Mouse (Mus musculus) liver, embryonic 16.5 days (tissue): ENCODE measurements around the gene Gpatch3. TPM values are rescaled to one million over a fixed set of nuclear protein-coding genes. Genes with fewer than 3 reads are reported as not detected.
A peak's percentile ranks its signal among the peaks of the same experiment; 100 is the strongest.

Experiments
- ATAC-seq: fragments of 200-750 bp; cut with Nextera tagmentation; 2 replicates; pipeline ENCODE4 v1.8.0; 2017; ENCODE audit warnings: low read depth, mild to moderate bottlenecking, moderate number of reproducible peaks, moderate library complexity
- H3K27ac ChIP-seq: fragments of 300-500 bp; sonication (generic); 2 replicates; pipeline ENCODE4 v1.5.1; 2014; ENCODE audit warnings: mild to moderate bottlenecking, low read length
- H3K27me3 ChIP-seq: fragments of 300-500 bp; sonication (generic); 2 replicates; pipeline ENCODE4 v1.6.1; 2014; ENCODE audit warnings: low read depth, low read length, mixed read lengths; ENCODE audit not compliant: control insufficient read depth, insufficient read depth
- H3K36me3 ChIP-seq: fragments of 300-500 bp; sonication (generic); 2 replicates; pipeline ENCODE4 v1.6.1; 2014; ENCODE audit warnings: mild to moderate bottlenecking; ENCODE audit not compliant: control insufficient read depth, insufficient read depth
- H3K4me1 ChIP-seq: fragments of 300-500 bp; sonication (generic); 2 replicates; pipeline ENCODE4 v1.6.1; 2014; ENCODE audit warnings: low read depth, low read length, mixed read lengths; ENCODE audit not compliant: control insufficient read depth
- H3K4me2 ChIP-seq: fragments of 300-500 bp; sonication (generic); 2 replicates; pipeline ENCODE4 v1.6.1; 2014; ENCODE audit warnings: low read depth, low read length, mixed read lengths
- H3K4me3 ChIP-seq: fragments of 300-500 bp; sonication (generic); 2 replicates; pipeline ENCODE4 v1.5.1; 2014; ENCODE audit warnings: low read depth, mild to moderate bottlenecking, low read length
- H3K9ac ChIP-seq: fragments of 300-500 bp; sonication (generic); 2 replicates; pipeline ENCODE4 v1.6.1; 2014; ENCODE audit warnings: low read depth, low read length
- H3K9me3 ChIP-seq: fragments of 300-500 bp; sonication (generic); replicated peaks from 2 replicates; pipeline ENCODE4 v1.6.1; 2016; ENCODE audit warnings: low read length; ENCODE audit not compliant: control insufficient read depth
- WGBS: fragments of 180-500 bp; shearing (Covaris S2); extraction: QIAGEN DNeasy Blood & Tissue Kit; methylation state at CpG from one replicate; pipeline ENCODE4 v1.1.7; 2014; ENCODE audit not compliant: insufficient replicate concordance; 5-methylcytosine and 5-hydroxymethylcytosine counted together
- polyA plus RNA-seq: library from polyadenylated mRNA; unstranded; fragments of >200 nt; fragmentation: Nextera tagmentation; extraction: Ambion mirVana; gene quantifications from 2 replicates; pipeline ENCODE4 v1.2.1, GENCODE M21; 2015

Gpatch3 gene
- polyA plus RNA-seq, 1 experiment from 2014 or later = 2.9 TPM

GRCm38 (mm10) chr4:133611815-133612214 is 37.3 kb downstream of the Gpatch3 start:
- Histone ChIP-seq H3K4me1 (peaks cover 12% of the 10 kb centered on the region), H3K9ac (no peak overlapping the region), H3K36me3 (peaks cover 15% of the 10 kb centered on the region), H3K4me3 (no peak overlapping the region), H3K9me3 (no peaks in the 10 kb centered on the region; the same call in 1 of the 2 replicates), H3K27me3 (no peaks in the 10 kb centered on the region), H3K4me2 (no peak overlapping the region), H3K27ac (no peak overlapping the region)
- ATAC-seq = no peak
- WGBS = 86% methylated on average over 5 of the region's 5 CpGs

DNA sequence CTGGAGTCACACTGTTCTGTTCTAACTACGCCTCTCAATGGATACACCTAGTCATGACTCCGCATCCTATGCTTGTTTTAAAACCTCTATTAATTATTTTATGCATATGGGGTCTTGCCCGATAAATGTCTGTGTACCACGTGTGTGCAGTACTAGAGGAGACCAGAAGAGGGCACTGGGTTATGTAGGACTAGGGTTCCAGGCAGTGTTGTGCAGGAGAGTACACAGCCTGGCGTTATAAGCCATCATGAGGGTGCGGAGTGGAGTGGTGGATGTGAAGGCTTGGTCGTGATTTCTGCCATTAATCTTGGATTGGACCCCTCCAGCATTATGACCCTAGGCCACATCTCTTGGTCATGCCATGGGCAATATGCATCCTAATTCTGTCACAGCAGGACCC is 37.9 kb downstream of the Gpatch3 start:
- ATAC-seq = no peak
- H3K9me3 ChIP-seq = no peaks in the 10 kb centered on the region; the same call in 1 of the 2 replicates
- H3K36me3 ChIP-seq = peaks cover 15% of the 10 kb centered on the region
- no peak overlapping the region for H3K4me3 ChIP-seq
- H3K4me2 ChIP-seq = no peak overlapping the region
- H3K27me3 ChIP-seq = no peaks in the 10 kb centered on the region
- peaks cover 12% of the 10 kb centered on the region for H3K4me1 ChIP-seq
- no peak overlapping the region for H3K9ac ChIP-seq
- H3K27ac ChIP-seq = no peak overlapping the region
- 87% methylated on average over 7 of the region's 7 CpGs for WGBS

- ATAC-seq = no peak
Measured at GRCm38 (mm10) chr4:133613026-133613425, 38.5 kb downstream of the Gpatch3 start.

GRCm38 (mm10) chr4:133613867-133614266 is 39.3 kb downstream of the Gpatch3 start:
- H3K27ac ChIP-seq = no peak overlapping the region
- H3K36me3 ChIP-seq = peaks cover 15% of the 10 kb centered on the region
- WGBS = 81% methylated on average over 4 of the region's 4 CpGs

More at GRCm38 (mm10) chr4:133613026-133613425, 38.5 kb downstream of the Gpatch3 start:
- Histone ChIP-seq H3K27ac (no peak overlapping the region), H3K36me3 (peaks cover 15% of the 10 kb centered on the region), H3K27me3 (no peaks in the 10 kb centered on the region), H3K4me2 (no peak overlapping the region), H3K4me3 (no peak overlapping the region), H3K4me1 (peaks cover 12% of the 10 kb centered on the region), H3K9me3 (no peaks in the 10 kb centered on the region; the same call in 1 of the 2 replicates), H3K9ac (no peak overlapping the region)
- WGBS = 83% methylated on average over 8 of the region's 8 CpGs

GRCm38 (mm10) chr4:133614274-133614761 is 39.8 kb downstream of the Gpatch3 start:
- Histone ChIP-seq H3K4me3 (no peak overlapping the region), H3K36me3 (peaks cover 15% of the 10 kb centered on the region), H3K4me1 (peaks cover 12% of the 10 kb centered on the region), H3K4me2 (no peak overlapping the region), H3K9me3 (no peaks in the 10 kb centered on the region; the same call in 1 of the 2 replicates), H3K9ac (no peak overlapping the region), H3K27ac (no peak overlapping the region), H3K27me3 (no peaks in the 10 kb centered on the region)
- ATAC-seq = no peak
- 78% methylated on average over 8 of the region's 8 CpGs for WGBS

More at GRCm38 (mm10) chr4:133613867-133614266, 39.3 kb downstream of the Gpatch3 start:
- no peak overlapping the region for H3K4me2 ChIP-seq
- H3K27me3 ChIP-seq = no peaks in the 10 kb centered on the region
- peaks cover 12% of the 10 kb centered on the region for H3K4me1 ChIP-seq
- H3K9ac ChIP-seq = no peak overlapping the region
- no peak for ATAC-seq
- H3K9me3 ChIP-seq = no peaks in the 10 kb centered on the region; the same call in 1 of the 2 replicates
- H3K4me3 ChIP-seq = no peak overlapping the region

GRCm38 (mm10) chr4:133615416-133615815 is 40.9 kb downstream of the Gpatch3 start:
- no peak overlapping the region for H3K27ac ChIP-seq
- peaks cover 15% of the 10 kb centered on the region for H3K36me3 ChIP-seq
- 67% methylated on average over 10 of the region's 10 CpGs for WGBS
- no peaks in the 10 kb centered on the region; the same call in 1 of the 2 replicates for H3K9me3 ChIP-seq
- peak; percentile 10; the same call in 1 of the 2 replicates for ATAC-seq
- no peaks in the 10 kb centered on the region for H3K27me3 ChIP-seq
- H3K4me1 ChIP-seq = peaks cover 14% of the 10 kb centered on the region
- no peak overlapping the region for H3K4me2 ChIP-seq
- H3K4me3 ChIP-seq = no peak overlapping the region
- H3K9ac ChIP-seq = no peak overlapping the region

DNA sequence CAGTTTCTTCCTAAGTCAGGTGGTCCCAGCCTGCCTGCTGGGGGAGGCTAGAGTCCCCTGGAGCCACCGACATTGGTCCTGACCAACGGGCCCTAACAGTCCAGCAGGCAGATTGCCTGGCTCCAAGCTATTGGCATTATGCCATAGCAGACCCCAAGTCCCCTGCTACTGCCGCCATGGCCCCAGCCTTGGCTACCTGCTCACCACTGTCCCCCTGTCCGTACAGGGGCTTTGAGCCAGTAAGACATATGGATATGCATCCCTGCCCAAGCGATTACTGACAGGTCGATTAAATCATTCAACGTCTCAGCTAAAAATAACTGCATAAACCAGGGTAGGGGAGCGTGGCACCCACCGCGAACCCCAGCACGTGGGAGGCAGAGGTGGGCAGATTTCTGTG is 43.4 kb downstream of the Gpatch3 start:
- Histone ChIP-seq H3K27me3 (no peaks in the 10 kb centered on the region), H3K4me1 (peaks cover 9% of the 10 kb centered on the region), H3K27ac (no peak overlapping the region), H3K4me3 (no peak overlapping the region), H3K4me2 (no peak overlapping the region), H3K9ac (no peak overlapping the region), H3K9me3 (no peaks in the 10 kb centered on the region), H3K36me3 (peaks cover 4% of the 10 kb centered on the region; the same call in 1 of the 2 replicates)
- 83% methylated on average over 11 of the region's 11 CpGs for WGBS
- ATAC-seq = no peak

DNA sequence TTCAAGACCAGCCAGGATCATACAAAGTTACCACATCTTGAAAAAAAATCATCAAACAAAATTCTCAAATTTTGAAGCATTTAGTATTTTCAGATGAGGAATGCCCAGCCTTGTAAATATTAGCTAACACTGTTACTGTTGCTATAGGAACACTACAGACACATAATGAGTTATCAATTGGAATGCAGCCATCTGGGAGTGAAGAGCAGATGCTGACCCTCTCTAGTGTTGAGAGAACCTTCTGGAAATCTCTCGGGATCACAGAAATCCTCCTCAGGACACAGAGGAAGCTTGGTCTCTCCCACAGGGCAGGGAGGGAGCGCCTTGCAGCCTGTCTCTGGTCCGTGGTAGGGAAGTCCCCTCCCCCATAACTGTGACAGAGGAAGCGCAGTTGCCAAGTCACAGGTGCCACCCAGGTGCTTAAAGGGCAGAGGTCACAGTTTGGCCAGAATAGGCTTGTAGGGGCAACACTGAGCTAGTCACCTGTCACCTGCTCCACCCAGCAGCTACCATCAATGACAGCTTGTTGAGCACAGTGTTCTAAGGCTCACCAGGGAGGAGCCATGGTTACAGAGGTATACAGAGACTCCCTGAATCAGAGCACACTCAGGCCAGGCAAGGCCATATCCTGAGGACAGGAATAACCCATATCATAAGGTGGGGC is 45.1 kb downstream of the Gpatch3 start:
- Histone ChIP-seq H3K4me2 (no peak overlapping the region), H3K36me3 (0 out of 2 replicates have a peak, but pooled peaks cover 2% of the 10 kb centered on the region), H3K27me3 (no peaks in the 10 kb centered on the region), H3K4me1 (peaks cover 12% of the 10 kb centered on the region), H3K9me3 (no peaks in the 10 kb centered on the region), H3K9ac (no peak overlapping the region), H3K4me3 (no peak overlapping the region), H3K27ac (no peak overlapping the region)
- no peak for ATAC-seq
- WGBS = 57% methylated on average over 4 of the region's 4 CpGs

DNA sequence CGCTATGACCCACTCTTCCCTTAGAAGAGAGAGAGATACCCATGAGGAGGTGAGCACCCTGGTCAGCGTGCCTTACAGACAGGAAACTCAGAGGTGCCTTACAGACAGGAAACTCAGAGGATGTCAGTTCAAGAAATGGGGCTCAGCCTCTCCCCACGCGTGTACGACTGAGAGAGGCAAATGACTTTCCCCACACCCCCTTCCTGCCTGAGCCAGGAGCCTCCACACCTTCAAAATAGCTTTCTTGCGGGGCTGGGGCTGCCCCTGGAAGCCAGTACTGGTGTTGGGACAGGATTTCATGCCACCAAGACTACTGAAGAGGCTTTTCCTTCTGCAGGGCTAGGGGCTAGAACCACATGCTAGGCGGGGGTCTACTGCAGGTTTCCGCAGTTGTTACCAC is 46.1 kb downstream of the Gpatch3 start:
- Histone ChIP-seq H3K4me1 (peaks cover 23% of the 10 kb centered on the region), H3K4me3 (no peak overlapping the region), H3K9me3 (no peaks in the 10 kb centered on the region), H3K27ac (no peak overlapping the region), H3K27me3 (no peaks in the 10 kb centered on the region), H3K4me2 (no peak overlapping the region), H3K36me3 (no peaks in the 10 kb centered on the region), H3K9ac (no peak overlapping the region)
- WGBS = 60% methylated on average over 8 of the region's 8 CpGs
- no peak for ATAC-seq
